Mouse (Mus musculus): ENCODE measurements around the gene Stk33. TPM values are rescaled to one million over a fixed set of nuclear protein-coding genes. Genes with fewer than 3 reads are reported as not detected.

Stk33 gene
- polyA plus RNA-seq, 1 experiment from 2014 or later: not detected

Other genes with a start within 250 kb of the Stk33 start
- 0.01 and 0.04 TPM in 2 replicates for gene Trim66, start 69.1 kb upstream of the Stk33 start, polyA plus RNA-seq (2015; fragmentation: Nextera tagmentation; extraction: Ambion mirVana)
- 55.4 and 62.1 TPM in 2 replicates for gene Rpl27a, start 80.1 kb upstream of the Stk33 start, polyA plus RNA-seq (2015; fragmentation: Nextera tagmentation; extraction: Ambion mirVana)

Data from liver, embryonic 16.5 days (tissue).